Mouse (Mus musculus): ENCODE results near the gene Cd99l2. TPM values are rescaled to one million over a fixed set of nuclear protein-coding genes. Genes with fewer than 3 reads are reported as not detected.

Gene Cd99l2
- polyA plus RNA-seq (2015; fragmentation: Nextera tagmentation; extraction: Ambion mirVana) = 29.6 and 33.7 TPM in 2 replicates

DNA sequence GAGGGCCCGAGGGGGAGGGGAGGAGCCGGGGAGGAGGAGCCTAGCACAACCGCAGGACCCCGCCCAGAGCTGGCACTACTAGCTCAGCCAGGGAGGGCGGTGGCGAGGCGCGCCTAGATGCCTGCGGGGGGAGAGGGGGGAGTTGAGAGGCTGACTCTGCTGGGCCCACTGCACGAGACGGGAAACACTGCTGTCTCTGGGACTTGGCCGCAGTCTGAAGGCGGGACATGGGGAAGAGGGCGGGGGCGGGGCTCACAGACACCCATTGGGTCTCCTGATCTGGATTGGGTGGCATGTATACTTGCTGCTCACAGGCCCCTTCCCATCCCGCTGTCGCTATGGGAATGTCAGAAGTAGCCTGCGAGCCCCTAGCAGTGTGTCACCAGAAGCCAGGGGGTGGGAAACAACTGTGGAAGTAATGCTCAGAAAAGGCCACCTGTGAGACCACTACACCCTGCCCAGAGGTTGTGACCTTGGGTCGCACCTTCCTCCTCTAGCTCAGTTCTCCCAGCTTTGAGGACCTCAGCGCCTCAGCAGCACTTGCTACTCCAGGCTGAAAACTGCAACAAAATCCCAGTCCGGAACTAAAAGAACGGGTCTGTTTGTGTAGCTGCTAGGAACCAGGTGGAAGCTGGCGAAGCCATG lies at the start of gene Cd99l2:
TSS of gene Cd99l2 (minus strand) at position 216 of the 645 bp plus-strand sequence.
- Histone ChIP-seq H3K27me3 (peaks cover 5% of the 10 kb centered on the region; the same call in 1 of the 2 replicates), H3K4me3 (replicated peaks) (peak within 1 kb of the TSS; percentile 55), H3K4me1 (peaks cover 5% of the 10 kb centered on the region; the same call in 1 of the 2 replicates), H3K36me3 (no peaks in the 10 kb centered on the region), H3K27ac (peak within 1 kb of the TSS; percentile 91), H3K9ac (peak within 1 kb of the TSS; percentile 62), H3K4me2 (peak within 1 kb of the TSS; percentile 66), H3K9me3 (replicated peaks) (no peaks in the 10 kb centered on the region)
- peak; percentile 96 for ATAC-seq (replicated peaks; ENCODE audit: low FRiP score)
- whole genome bisulfite sequencing = 21% methylated on average over 23 of the region's 23 CpGs

DNA sequence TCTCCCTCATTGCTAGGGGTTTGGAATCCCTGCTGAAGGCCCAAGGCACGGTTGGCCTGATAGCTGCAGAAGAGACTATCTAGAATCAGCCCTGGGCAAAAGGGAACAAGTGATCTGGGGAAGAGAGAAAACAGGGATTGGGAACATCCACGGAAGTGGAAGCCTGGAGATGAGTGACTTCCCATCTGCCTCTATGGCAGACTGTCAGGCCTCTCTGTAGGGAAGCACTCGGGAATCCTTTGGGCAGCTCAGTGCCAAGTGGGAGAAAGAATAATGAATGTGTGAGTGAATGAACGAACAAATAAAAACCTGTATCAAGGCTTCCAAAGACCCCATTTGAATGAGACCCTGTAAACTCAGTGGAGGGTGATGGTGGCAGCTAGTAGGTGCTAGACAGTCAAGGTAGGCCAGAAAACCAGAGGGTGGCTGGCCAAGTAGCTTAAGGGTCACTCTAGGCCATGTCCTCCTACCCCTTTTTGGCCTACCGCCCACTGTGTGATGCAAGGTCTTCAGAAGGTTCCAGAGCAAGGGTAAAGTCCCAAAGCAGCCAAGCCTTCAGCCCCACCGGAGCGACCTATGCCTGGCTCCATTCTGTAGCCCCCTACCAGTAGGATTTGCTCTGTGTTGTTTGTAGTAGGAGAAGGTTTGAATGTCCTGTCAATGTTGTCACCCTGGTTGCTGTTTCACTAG lies 48.3 kb upstream of the Cd99l2 start:
- 88% methylated on average over 7 of the region's 7 CpGs for WGBS
- Histone ChIP-seq H3K4me2 (no peak overlapping the region), H3K4me1 (no peaks in the 10 kb centered on the region), H3K9ac (no peak overlapping the region), H3K27me3 (peaks cover 17% of the 10 kb centered on the region), H3K9me3 (replicated peaks) (no peaks in the 10 kb centered on the region), H3K36me3 (no peaks in the 10 kb centered on the region), H3K27ac (no peak overlapping the region), H3K4me3 (replicated peaks) (no peak overlapping the region)
- no peak for ATAC-seq (replicated peaks; ENCODE audit: low FRiP score)

GRCm38 (mm10) chrX:71537791-71538190 lies 45.1 kb upstream of the Cd99l2 start:
- H3K27me3 ChIP-seq = peaks cover 12% of the 10 kb centered on the region
- WGBS = 81% methylated on average over 2 of the region's 2 CpGs
- H3K4me3 ChIP-seq (replicated peaks) = no peak overlapping the region
- no peak overlapping the region for H3K4me2 ChIP-seq
- no peak overlapping the region for H3K27ac ChIP-seq
- no peaks in the 10 kb centered on the region for H3K4me1 ChIP-seq
- H3K9me3 ChIP-seq (replicated peaks) = no peaks in the 10 kb centered on the region
- no peak overlapping the region for H3K9ac ChIP-seq
- ATAC-seq (replicated peaks; ENCODE audit: low FRiP score) = no peak
- no peaks in the 10 kb centered on the region for H3K36me3 ChIP-seq

- H3K4me2 ChIP-seq = no peak overlapping the region
- H3K9me3 ChIP-seq (replicated peaks) = no peaks in the 10 kb centered on the region
- no peaks in the 10 kb centered on the region for H3K36me3 ChIP-seq
- ATAC-seq (replicated peaks; ENCODE audit: low FRiP score) = no peak
- H3K4me1 ChIP-seq = no peaks in the 10 kb centered on the region
- H3K4me3 ChIP-seq (replicated peaks) = no peak overlapping the region
- H3K27me3 ChIP-seq = peaks cover 5% of the 10 kb centered on the region; the same call in 1 of the 2 replicates
- no peak overlapping the region for H3K9ac ChIP-seq
- WGBS = 80% methylated on average over 5 of the region's 5 CpGs
- H3K27ac ChIP-seq = no peak overlapping the region
Measured at GRCm38 (mm10) chrX:71534102-71534501, 41.5 kb upstream of the Cd99l2 start.

DNA sequence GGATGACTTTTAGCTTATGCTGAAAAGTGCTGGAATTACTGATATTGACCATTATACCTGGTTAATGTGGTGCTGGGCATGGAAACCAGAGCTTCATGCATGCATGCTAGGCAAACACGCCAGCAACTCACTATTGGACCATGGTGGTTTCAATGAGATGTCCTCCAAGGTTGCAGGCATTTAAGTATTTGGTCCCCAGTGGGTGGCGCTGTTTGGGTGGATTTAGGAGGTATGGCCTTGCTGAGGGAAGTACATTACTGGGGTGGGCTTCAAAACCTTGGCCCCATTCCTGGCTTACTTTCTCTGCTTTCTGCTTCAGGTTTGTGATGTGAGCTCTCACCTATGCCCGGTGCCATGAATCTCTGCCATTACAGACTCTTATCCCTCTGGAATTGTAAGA lies 40.0 kb upstream of the Cd99l2 start:
- H3K27me3 ChIP-seq = peaks cover 5% of the 10 kb centered on the region; the same call in 1 of the 2 replicates
- ATAC-seq (replicated peaks; ENCODE audit: low FRiP score) = no peak
- 0 out of 2 replicates have a peak, but pooled peaks cover 4% of the 10 kb centered on the region for H3K4me1 ChIP-seq
- no peak overlapping the region for H3K9ac ChIP-seq
- H3K27ac ChIP-seq = no peak overlapping the region
- WGBS = 69% methylated on average over 3 of the region's 3 CpGs
- no peak overlapping the region for H3K4me2 ChIP-seq
- no peak overlapping the region for H3K4me3 ChIP-seq (replicated peaks)
- no peaks in the 10 kb centered on the region for H3K9me3 ChIP-seq (replicated peaks)
- no peaks in the 10 kb centered on the region for H3K36me3 ChIP-seq

DNA sequence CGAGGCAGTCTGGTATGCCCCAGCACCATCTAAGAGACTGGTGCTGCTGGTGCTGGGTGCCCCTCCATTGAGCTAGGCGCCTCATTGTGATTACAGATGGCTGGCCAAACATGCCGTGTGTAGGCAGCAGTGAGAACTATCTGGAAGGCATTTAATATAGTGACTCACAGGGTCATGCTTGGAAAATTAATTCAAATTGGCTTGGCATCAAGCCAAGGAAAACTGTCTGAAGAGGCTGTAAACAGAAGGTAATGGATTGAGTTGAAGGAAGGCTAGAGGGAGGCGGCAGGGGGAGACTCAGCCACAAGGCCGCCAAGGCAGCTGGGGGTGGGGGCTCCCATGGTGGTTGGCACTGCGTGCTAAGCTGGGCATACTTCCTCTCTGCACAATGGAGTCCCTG lies 36.0 kb upstream of the Cd99l2 start:
- Histone ChIP-seq H3K4me2 (no peak overlapping the region), H3K9me3 (replicated peaks) (no peaks in the 10 kb centered on the region), H3K4me3 (replicated peaks) (no peak overlapping the region), H3K4me1 (0 out of 2 replicates have a peak, but pooled peaks cover 4% of the 10 kb centered on the region), H3K36me3 (no peaks in the 10 kb centered on the region), H3K27ac (no peak overlapping the region), H3K27me3 (peaks cover 10% of the 10 kb centered on the region; the same call in 1 of the 2 replicates), H3K9ac (no peak overlapping the region)
- 41% methylated on average over 6 of the region's 6 CpGs for WGBS
- ATAC-seq (replicated peaks; ENCODE audit: low FRiP score) = peak; percentile 86; the same call in 1 of the 2 replicates

GRCm38 (mm10) chrX:71528150-71528549 lies 35.5 kb upstream of the Cd99l2 start:
- H3K9me3 ChIP-seq (replicated peaks) = no peaks in the 10 kb centered on the region
- H3K9ac ChIP-seq = no peak overlapping the region
- peaks cover 10% of the 10 kb centered on the region; the same call in 1 of the 2 replicates for H3K27me3 ChIP-seq
- H3K4me2 ChIP-seq = no peak overlapping the region
- 0 out of 2 replicates have a peak, but pooled peaks cover 4% of the 10 kb centered on the region for H3K4me1 ChIP-seq
- no peak overlapping the region for H3K27ac ChIP-seq
- no peak overlapping the region for H3K4me3 ChIP-seq (replicated peaks)
- 65% methylated on average over 3 of the region's 3 CpGs for WGBS
- ATAC-seq (replicated peaks; ENCODE audit: low FRiP score) = no peak
- no peaks in the 10 kb centered on the region for H3K36me3 ChIP-seq

DNA sequence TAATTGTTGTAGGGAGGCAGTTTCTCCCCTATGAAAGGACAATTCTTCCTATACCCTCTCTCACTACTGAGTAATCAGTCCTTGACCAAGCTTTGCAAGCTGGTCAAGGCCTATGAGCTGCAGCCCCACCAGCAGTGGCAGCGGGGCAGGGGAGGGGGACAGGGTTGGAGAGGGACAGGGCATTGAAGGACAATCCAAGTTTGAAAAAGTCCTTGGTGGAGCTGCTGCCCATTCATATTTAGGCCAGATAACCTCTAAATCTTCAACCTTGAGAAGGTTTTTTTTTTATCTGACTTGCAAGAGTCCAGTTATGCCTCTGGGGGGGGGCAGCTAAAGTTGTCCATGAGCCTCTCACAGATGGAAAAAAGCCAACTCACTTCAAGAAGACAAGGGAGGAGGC lies 34.8 kb upstream of the Cd99l2 start:
- Histone ChIP-seq H3K36me3 (no peaks in the 10 kb centered on the region), H3K27ac (no peak overlapping the region), H3K4me3 (replicated peaks) (no peak overlapping the region), H3K27me3 (peaks cover 7% of the 10 kb centered on the region; the same call in 1 of the 2 replicates), H3K4me1 (0 out of 2 replicates have a peak, but pooled peaks cover 4% of the 10 kb centered on the region), H3K4me2 (no peak overlapping the region), H3K9ac (no peak overlapping the region), H3K9me3 (replicated peaks) (no peaks in the 10 kb centered on the region)
- no peak for ATAC-seq (replicated peaks; ENCODE audit: low FRiP score)
- WGBS = 88% methylated on average over 1 of the region's 1 CpGs

- Histone ChIP-seq H3K9ac (no peak overlapping the region), H3K4me2 (no peak overlapping the region), H3K4me1 (0 out of 2 replicates have a peak, but pooled peaks cover 4% of the 10 kb centered on the region)
Measured at GRCm38 (mm10) chrX:71525593-71526299, 33.1 kb upstream of the Cd99l2 start.

GRCm38 (mm10) chrX:71524310-71524709 lies 31.7 kb upstream of the Cd99l2 start:
- H3K9ac ChIP-seq = no peak overlapping the region
- H3K4me3 ChIP-seq (replicated peaks) = no peak overlapping the region
- peaks cover 5% of the 10 kb centered on the region; the same call in 1 of the 2 replicates for H3K27me3 ChIP-seq
- no peak overlapping the region for H3K27ac ChIP-seq
- H3K4me2 ChIP-seq = no peak overlapping the region
- H3K9me3 ChIP-seq (replicated peaks) = no peaks in the 10 kb centered on the region
- 0 out of 2 replicates have a peak, but pooled peaks cover 4% of the 10 kb centered on the region for H3K4me1 ChIP-seq
- 70% methylated on average over 2 of the region's 2 CpGs for WGBS
- ATAC-seq (replicated peaks; ENCODE audit: low FRiP score) = no peak
- no peaks in the 10 kb centered on the region for H3K36me3 ChIP-seq

More at GRCm38 (mm10) chrX:71525593-71526299, 33.1 kb upstream of the Cd99l2 start:
- WGBS = 73% methylated on average over 3 of the region's 3 CpGs
- peaks cover 5% of the 10 kb centered on the region; the same call in 1 of the 2 replicates for H3K27me3 ChIP-seq
- no peak overlapping the region for H3K4me3 ChIP-seq (replicated peaks)
- no peaks in the 10 kb centered on the region for H3K36me3 ChIP-seq
- no peak for ATAC-seq (replicated peaks; ENCODE audit: low FRiP score)
- no peak overlapping the region for H3K27ac ChIP-seq
- no peaks in the 10 kb centered on the region for H3K9me3 ChIP-seq (replicated peaks)

DNA sequence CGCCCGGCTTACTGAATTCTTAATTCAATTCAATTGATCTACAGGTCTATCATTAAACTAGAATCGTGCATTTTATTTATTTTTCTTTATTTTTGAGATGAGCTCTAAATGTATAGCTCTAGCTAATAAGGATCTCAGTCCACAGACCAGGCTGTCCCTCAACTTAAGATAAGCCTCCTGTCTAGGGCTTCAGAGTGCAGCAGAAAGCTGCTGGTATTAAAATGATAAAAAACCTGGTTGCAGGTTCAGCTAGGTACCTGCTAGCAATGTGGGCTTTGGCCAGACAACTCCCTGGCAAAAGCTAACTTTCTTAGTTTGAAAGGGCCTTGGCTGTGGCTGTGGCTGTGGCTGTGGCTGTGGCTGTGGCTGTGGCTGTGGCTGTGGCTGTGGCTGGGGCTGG lies 30.2 kb upstream of the Cd99l2 start:
- peaks cover 5% of the 10 kb centered on the region; the same call in 1 of the 2 replicates for H3K27me3 ChIP-seq
- no peaks in the 10 kb centered on the region for H3K36me3 ChIP-seq
- no peak overlapping the region for H3K27ac ChIP-seq
- no peak overlapping the region for H3K4me3 ChIP-seq (replicated peaks)
- no peak for ATAC-seq (replicated peaks; ENCODE audit: low FRiP score)
- 94% methylated on average over 3 of the region's 3 CpGs for WGBS
- H3K9me3 ChIP-seq (replicated peaks) = no peaks in the 10 kb centered on the region
- no peak overlapping the region for H3K4me2 ChIP-seq
- H3K4me1 ChIP-seq = no peaks in the 10 kb centered on the region
- H3K9ac ChIP-seq = no peak overlapping the region

DNA sequence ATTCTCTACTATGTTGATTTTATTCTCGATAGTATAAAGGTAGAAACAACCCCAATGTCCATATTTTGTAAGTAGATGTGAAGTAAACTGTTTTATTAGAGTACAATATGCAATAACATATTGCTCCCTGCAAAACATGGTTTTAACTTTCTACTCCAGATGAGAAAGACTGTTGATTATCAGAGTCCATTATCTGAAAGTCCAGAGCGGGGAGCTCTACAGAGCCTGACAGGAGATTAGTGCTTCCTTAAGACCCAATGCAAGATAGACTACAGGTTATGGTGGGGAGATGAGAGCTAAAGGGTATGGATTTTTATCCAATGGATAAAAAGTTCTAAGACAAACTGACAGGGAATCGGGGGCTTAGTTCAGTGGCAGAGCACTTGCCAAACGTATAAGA lies 26.6 kb upstream of the Cd99l2 start:
- H3K4me2 ChIP-seq = no peak overlapping the region
- H3K27ac ChIP-seq = no peak overlapping the region
- H3K36me3 ChIP-seq = no peaks in the 10 kb centered on the region
- no peak overlapping the region for H3K9ac ChIP-seq
- H3K27me3 ChIP-seq = no peaks in the 10 kb centered on the region
- 88% methylated on average over 4 of the region's 4 CpGs for WGBS
- ATAC-seq (replicated peaks; ENCODE audit: low FRiP score) = no peak
- no peaks in the 10 kb centered on the region for H3K9me3 ChIP-seq (replicated peaks)
- no peak overlapping the region for H3K4me3 ChIP-seq (replicated peaks)
- no peaks in the 10 kb centered on the region for H3K4me1 ChIP-seq
